In the genomic region with DNA sequence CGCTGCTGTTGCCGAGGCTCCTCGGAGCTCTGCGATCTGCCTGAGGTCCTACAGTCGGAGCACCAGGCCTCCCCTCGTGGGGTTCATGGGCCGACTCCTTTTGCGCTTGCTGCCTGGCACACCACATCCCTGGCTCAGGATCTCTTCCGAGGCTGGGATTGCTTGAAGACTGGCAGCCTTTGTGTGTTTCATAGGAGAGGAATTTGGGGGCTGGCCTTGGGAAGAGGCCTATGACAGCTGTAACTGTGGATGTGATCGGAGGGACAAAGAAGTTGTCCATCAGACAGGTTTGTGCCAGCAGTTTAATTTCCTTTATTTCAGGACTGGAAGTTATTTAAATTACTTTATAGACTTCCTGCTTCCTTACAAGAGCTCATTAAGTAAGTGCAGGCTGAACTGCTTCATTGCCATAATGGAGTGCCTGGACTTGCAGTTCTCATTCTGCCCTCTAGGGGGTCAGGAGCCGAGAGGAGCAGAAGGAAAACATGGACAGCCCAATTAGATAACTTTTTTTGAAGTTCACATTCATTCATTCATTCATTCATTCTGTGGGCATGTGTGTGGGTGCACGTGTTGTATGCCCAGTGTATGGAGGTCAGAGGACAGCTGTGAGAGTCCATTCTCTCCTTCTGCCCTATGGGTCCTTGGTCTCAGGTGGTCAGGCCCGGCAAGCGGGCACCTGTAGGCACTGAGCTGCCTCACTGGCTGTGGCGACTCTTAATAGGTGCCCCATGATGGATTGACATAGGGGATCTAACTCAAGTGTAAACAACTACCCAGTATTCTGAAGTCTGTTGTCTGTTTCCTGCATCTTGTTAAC, we compare ENCODE assay signal across 8 mouse cellular contexts.
A peak's percentile ranks its signal among the peaks of the same experiment; 100 is the strongest.
DNase-seq lines count a peak whose midpoint lies in the region; ATAC-seq and TF ChIP-seq lines count a peak whose summit lies in the region.

No protein-coding gene starts in this region.

- peak; percentile 48; the same call in 1 of the 2 replicates for TF ChIP-seq CTCF in testis, adult 2 months (IDR thresholded peaks at IDR 0.05; ENCODE audit: control insufficient read depth, insufficient read depth, insufficient replicate concordance, low read depth, low read length)
- peak; percentile 81 for TF ChIP-seq CTCF in forebrain, postnatal 0 days (IDR thresholded peaks at IDR 0.05; ENCODE audit: low read depth)
- peak; percentile 87 for TF ChIP-seq CTCF in intestine, postnatal 0 days (IDR thresholded peaks at IDR 0.05; ENCODE audit: low read depth)

- no peaks in the 10 kb centered on the region for H3K36me3 ChIP-seq in testis, adult 2 months (ENCODE audit: control insufficient read depth, insufficient read depth, low read length)
- no peaks in the 10 kb centered on the region for H3K36me3 ChIP-seq in forebrain, postnatal 0 days (ENCODE audit: insufficient read depth)
- no peaks in the 10 kb centered on the region for H3K36me3 ChIP-seq in intestine, postnatal 0 days (ENCODE audit: control insufficient read depth, insufficient read depth)
- H3K36me3 ChIP-seq in liver, embryonic 13.5 days, result no peaks in the 10 kb centered on the region
- no peaks in the 10 kb centered on the region for H3K36me3 ChIP-seq in neural tube, embryonic 11.5 days (ENCODE audit: control insufficient read depth, insufficient read depth, low read length)

- no peak overlapping the region for H3K4me2 ChIP-seq in forebrain, postnatal 0 days (ENCODE audit: low read depth)
- peak overlapping the region; percentile 24; the same call in 1 of the 2 replicates for H3K4me2 ChIP-seq in intestine, postnatal 0 days (replicated peaks; ENCODE audit: low read depth)
- no peak overlapping the region for H3K4me2 ChIP-seq in liver, embryonic 13.5 days
- no peak overlapping the region for H3K4me2 ChIP-seq in neural tube, embryonic 11.5 days (ENCODE audit: low read depth)

- no peak overlapping the region for H3K27ac ChIP-seq in testis, adult 2 months (ENCODE audit: control insufficient read depth, insufficient read depth, low read depth, low read length)
- H3K27ac ChIP-seq in forebrain, postnatal 0 days (ENCODE audit: low read depth, low read length), result no peak overlapping the region
- H3K27ac ChIP-seq in intestine, postnatal 0 days (ENCODE audit: low read depth, low read length), result no peak overlapping the region
- no peak overlapping the region for H3K27ac ChIP-seq in liver, embryonic 13.5 days
- H3K27ac ChIP-seq in neural tube, embryonic 11.5 days (ENCODE audit: low read depth, low read length), result peak overlapping the region; percentile 31; the same call in 1 of the 2 replicates

- H3K4me1 ChIP-seq in testis, adult 2 months (ENCODE audit: control insufficient read depth, insufficient read depth, low read length), result no peaks in the 10 kb centered on the region
- no peaks in the 10 kb centered on the region for H3K4me1 ChIP-seq in forebrain, postnatal 0 days (ENCODE audit: insufficient read depth)
- H3K4me1 ChIP-seq in intestine, postnatal 0 days (replicated peaks; ENCODE audit: control insufficient read depth, insufficient read depth, low read length), result no peaks in the 10 kb centered on the region; the same call in 1 of the 2 replicates
- peaks cover 44% of the 10 kb centered on the region for H3K4me1 ChIP-seq in liver, embryonic 13.5 days (replicated peaks)
- H3K4me1 ChIP-seq in neural tube, embryonic 11.5 days (ENCODE audit: control insufficient read depth, insufficient read depth, low read length), result peaks cover 33% of the 10 kb centered on the region

- H3K9me3 ChIP-seq in forebrain, postnatal 0 days (ENCODE audit: low read length), result no peaks in the 10 kb centered on the region
- H3K9me3 ChIP-seq in intestine, postnatal 0 days (ENCODE audit: control insufficient read depth), result no peaks in the 10 kb centered on the region
- H3K9me3 ChIP-seq in liver, embryonic 13.5 days (replicated peaks), result no peaks in the 10 kb centered on the region
- H3K9me3 ChIP-seq in neural tube, embryonic 11.5 days (ENCODE audit: control insufficient read depth, low read length), result no peaks in the 10 kb centered on the region

- no peak overlapping the region for H3K9ac ChIP-seq in forebrain, postnatal 0 days
- H3K9ac ChIP-seq in intestine, postnatal 0 days (ENCODE audit: low read depth, low read length), result no peak overlapping the region
- H3K9ac ChIP-seq in liver, embryonic 13.5 days, result no peak overlapping the region
- H3K9ac ChIP-seq in neural tube, embryonic 11.5 days (ENCODE audit: low read length), result no peak overlapping the region

- ATAC-seq in forebrain, postnatal 0 days, result peak; percentile 75
- ATAC-seq in intestine, postnatal 0 days, result peak; percentile 43
- ATAC-seq in liver, embryonic 13.5 days (ENCODE audit: low read depth), result no peak
- ATAC-seq in neural tube, embryonic 11.5 days (ENCODE audit: insufficient read depth, low FRiP score, low TSS enrichment), result 0 out of 2 replicates have a peak, but pooled peaks have one; percentile 31

- DNase-seq in testis, postnatal 14 days (ENCODE audit: low spot score), result no peak
- DNase-seq in cerebellum, adult 9-10 months, result peak; percentile 9
- DNase-seq in forebrain, postnatal 0 days, result peak; percentile 70
- DNase-seq in liver, embryonic 13.5 days, result peak; percentile 29
- peak; percentile 59 for DNase-seq in neural tube, embryonic 11.5 days (ENCODE audit: low spot score)
- peak; percentile 88 for DNase-seq in urinary bladder, postnatal 14 days (ENCODE audit: low spot score)

- WGBS in forebrain, postnatal 0 days, result 40% methylated on average over 15 of the region's 15 CpGs
- WGBS in intestine, postnatal 0 days, result 60% methylated on average over 15 of the region's 15 CpGs
- 73% methylated on average over 15 of the region's 15 CpGs for WGBS in liver, embryonic 13.5 days (ENCODE audit: insufficient replicate concordance)
- WGBS in neural tube, embryonic 11.5 days, result 49% methylated on average over 15 of the region's 15 CpGs

- H3K4me3 ChIP-seq in testis, adult 2 months (ENCODE audit: control insufficient read depth, low read depth, low read length), result no peak overlapping the region
- H3K4me3 ChIP-seq in forebrain, postnatal 0 days (ENCODE audit: low read depth, low read length), result no peak overlapping the region
- no peak overlapping the region for H3K4me3 ChIP-seq in intestine, postnatal 0 days (ENCODE audit: low read depth, low read length)
- no peak overlapping the region for H3K4me3 ChIP-seq in liver, embryonic 13.5 days (replicated peaks)
- H3K4me3 ChIP-seq in neural tube, embryonic 11.5 days (ENCODE audit: low read depth, low read length), result no peak overlapping the region

- TF ChIP-seq POLR2A in testis, adult 2 months (IDR thresholded peaks at IDR 0.05; ENCODE audit: control insufficient read depth, low read depth, low read length), result no peak

- H3K27me3 ChIP-seq in testis, adult 2 months (ENCODE audit: control insufficient read depth, insufficient read depth, low read length), result no peaks in the 10 kb centered on the region
- no peaks in the 10 kb centered on the region for H3K27me3 ChIP-seq in forebrain, postnatal 0 days (ENCODE audit: insufficient read depth, low read length)
- H3K27me3 ChIP-seq in intestine, postnatal 0 days (replicated peaks; ENCODE audit: control insufficient read depth, insufficient read depth, low read length), result no peaks in the 10 kb centered on the region
- no peaks in the 10 kb centered on the region for H3K27me3 ChIP-seq in liver, embryonic 13.5 days
- no peaks in the 10 kb centered on the region for H3K27me3 ChIP-seq in neural tube, embryonic 11.5 days (ENCODE audit: control insufficient read depth, insufficient read depth, low read length)
